Mouse (Mus musculus) heart, embryonic 13.5 days (tissue): ENCODE results near the gene 1700001C02Rik. TPM values are rescaled to one million over a fixed set of nuclear protein-coding genes. Genes with fewer than 3 reads are reported as not detected.

Source experiments
- ATAC-seq: fragments of 200-750 bp; cut with Nextera tagmentation; 2 replicates; pipeline ENCODE4 v1.8.0; 2017; ENCODE audit warnings: moderate TSS enrichment; ENCODE audit not compliant: insufficient number of reproducible peaks, low FRiP score, low TSS enrichment; ENCODE audit errors: extremely low read depth
- H3K27ac ChIP-seq: fragments of 300-500 bp; sonication (generic); replicated peaks from 2 replicates; pipeline ENCODE4 v1.5.1; 2015; ENCODE audit warnings: moderate library complexity, mild to moderate bottlenecking, inconsistent platforms
- H3K27me3 ChIP-seq: fragments of 300-500 bp; sonication (generic); replicated peaks from 2 replicates; pipeline ENCODE4 v1.6.1; 2015; ENCODE audit warnings: mild to moderate bottlenecking, inconsistent platforms
- H3K36me3 ChIP-seq: fragments of 300-500 bp; sonication (generic); 2 replicates; pipeline ENCODE4 v1.6.1; 2015; ENCODE audit warnings: mild to moderate bottlenecking, inconsistent platforms
- H3K4me1 ChIP-seq: fragments of 300-500 bp; sonication (generic); 2 replicates; pipeline ENCODE4 v1.6.1; 2015; ENCODE audit warnings: inconsistent platforms
- H3K4me2 ChIP-seq: fragments of 300-500 bp; sonication (generic); 2 replicates; pipeline ENCODE4 v1.6.1; 2015; ENCODE audit warnings: inconsistent platforms, mild to moderate bottlenecking, moderate library complexity
- H3K4me3 ChIP-seq: fragments of 300-500 bp; sonication (generic); 2 replicates; pipeline ENCODE4 v1.5.1; 2015; ENCODE audit warnings: moderate library complexity, mild to moderate bottlenecking, inconsistent platforms
- H3K9ac ChIP-seq: fragments of 300-500 bp; sonication (generic); 2 replicates; pipeline ENCODE4 v1.6.1; 2015; ENCODE audit warnings: inconsistent platforms, mild to moderate bottlenecking, moderate library complexity
- H3K9me3 ChIP-seq: fragments of 300-500 bp; sonication (generic); 2 replicates; pipeline ENCODE4 v1.6.1; 2016; ENCODE audit warnings: inconsistent platforms
- WGBS: fragments of 180-500 bp; shearing (Covaris S2); methylation state at CpG from one replicate; pipeline ENCODE4 v1.1.7; 2015; ENCODE audit warnings: mixed read lengths; 5-methylcytosine and 5-hydroxymethylcytosine counted together
- polyA plus RNA-seq: library from polyadenylated mRNA; unstranded; fragments of >200 nt; fragmentation: Nextera tagmentation; extraction: Ambion mirVana; gene quantifications from 2 replicates; pipeline ENCODE4 v1.2.1, GENCODE M21; 2015

1700001C02Rik gene
- not detected in 2 replicates for polyA plus RNA-seq

DNA sequence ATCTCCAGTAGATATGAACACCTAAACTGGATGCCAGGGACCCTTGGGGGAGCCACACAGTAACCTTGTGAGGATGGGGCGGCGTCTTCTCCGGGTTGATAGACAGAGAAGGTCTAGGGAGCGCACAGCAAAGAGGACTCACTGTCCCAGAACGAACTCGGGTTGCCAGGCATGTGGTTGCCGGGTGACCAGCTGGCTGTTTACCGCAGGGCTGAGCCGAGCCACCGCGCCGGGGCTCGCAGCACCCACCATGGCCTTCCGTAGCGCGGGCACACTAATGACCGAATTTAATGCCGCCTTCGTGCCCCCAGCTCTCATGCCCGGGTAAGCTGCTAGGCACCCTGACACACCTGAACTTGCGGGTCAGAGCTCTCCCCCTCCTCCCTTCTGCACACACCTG, at the start of gene 1700001C02Rik:
Gene 1700001C02Rik (plus strand): TSS at position 187 of the 400 bp plus-strand sequence.
- WGBS = 19% methylated on average over 21 of the region's 21 CpGs
- H3K36me3 ChIP-seq = no peaks in the 10 kb centered on the region
- peaks cover 67% of the 10 kb centered on the region for H3K27me3 ChIP-seq
- H3K4me1 ChIP-seq = peaks cover 21% of the 10 kb centered on the region
- no peak within 1 kb of the TSS for H3K27ac ChIP-seq
- H3K4me3 ChIP-seq = peak within 1 kb of the TSS; percentile 34
- peak within 1 kb of the TSS; percentile 64 for H3K4me2 ChIP-seq
- peak within 1 kb of the TSS; percentile 34; the same call in 1 of the 2 replicates for H3K9ac ChIP-seq
- H3K9me3 ChIP-seq = no peaks in the 10 kb centered on the region
- no peak for ATAC-seq

DNA sequence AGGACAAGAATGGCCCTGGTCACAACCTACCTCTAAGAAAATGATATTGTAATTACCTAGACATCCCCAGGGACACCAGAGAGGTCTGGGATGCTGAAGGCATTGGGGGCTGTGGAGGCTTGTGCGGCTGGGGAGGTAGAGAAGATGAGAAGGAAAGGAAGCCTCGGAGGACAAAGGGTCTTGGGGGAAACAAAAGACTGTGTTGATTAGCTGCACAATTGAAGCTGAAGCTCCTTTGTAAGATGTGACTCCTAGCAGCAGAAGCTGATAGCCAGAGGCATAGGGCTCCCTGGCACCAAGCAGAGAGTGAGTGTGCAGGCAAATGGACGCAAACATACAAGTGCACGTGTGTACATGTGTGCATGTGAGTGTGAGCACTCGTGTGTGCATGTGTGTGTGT, 49.2 kb upstream of the 1700001C02Rik start:
- H3K4me3 ChIP-seq = no peak overlapping the region
- H3K36me3 ChIP-seq = no peaks in the 10 kb centered on the region
- 70% methylated on average over 5 of the region's 5 CpGs for WGBS
- H3K9ac ChIP-seq = no peak overlapping the region
- no peaks in the 10 kb centered on the region for H3K9me3 ChIP-seq
- no peak overlapping the region for H3K27ac ChIP-seq
- H3K27me3 ChIP-seq = no peaks in the 10 kb centered on the region; the same call in 1 of the 2 replicates
- H3K4me1 ChIP-seq = peaks cover 6% of the 10 kb centered on the region
- H3K4me2 ChIP-seq = no peak overlapping the region
- no peak for ATAC-seq

DNA sequence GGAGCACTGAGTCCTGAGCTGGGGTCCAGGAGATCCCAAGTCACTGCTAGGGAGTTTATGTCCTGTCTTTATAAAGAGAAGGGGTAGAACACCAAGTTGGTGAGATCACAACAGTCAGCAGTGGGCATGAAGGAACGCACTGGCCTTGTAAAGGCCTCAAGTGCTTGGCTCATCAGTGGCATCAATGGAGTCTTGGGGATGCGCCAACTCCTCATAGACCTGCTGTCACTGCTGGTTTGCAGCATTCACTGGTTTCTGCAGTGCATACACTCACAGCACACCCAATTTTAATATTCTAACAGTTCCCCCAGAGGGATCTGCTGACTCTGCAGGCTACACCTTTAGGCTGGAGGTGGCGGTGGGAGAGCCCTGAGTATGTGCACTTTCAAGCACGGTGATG, 42.7 kb upstream of the 1700001C02Rik start:
- Histone ChIP-seq H3K9me3 (no peaks in the 10 kb centered on the region), H3K9ac (no peak overlapping the region), H3K27me3 (no peaks in the 10 kb centered on the region; the same call in 1 of the 2 replicates), H3K4me1 (peaks cover 6% of the 10 kb centered on the region), H3K4me2 (no peak overlapping the region), H3K4me3 (no peak overlapping the region), H3K27ac (no peak overlapping the region), H3K36me3 (no peaks in the 10 kb centered on the region)
- no peak for ATAC-seq
- 78% methylated on average over 4 of the region's 4 CpGs for WGBS

- Histone ChIP-seq H3K4me3 (no peak overlapping the region), H3K27me3 (no peaks in the 10 kb centered on the region; the same call in 1 of the 2 replicates), H3K36me3 (no peaks in the 10 kb centered on the region), H3K9ac (peak overlapping the region; percentile 14; the same call in 1 of the 2 replicates), H3K4me1 (peaks cover 6% of the 10 kb centered on the region), H3K27ac (no peak overlapping the region), H3K4me2 (peak overlapping the region; percentile 19), H3K9me3 (no peaks in the 10 kb centered on the region)
- 20% methylated on average over 8 of the region's 8 CpGs for WGBS
- no peak for ATAC-seq
Observed at GRCm38 (mm10) chr5:30423572-30424244, 42.1 kb upstream of the 1700001C02Rik start.

GRCm38 (mm10) chr5:30427406-30427805, 38.4 kb upstream of the 1700001C02Rik start:
- no peak for ATAC-seq
- H3K4me1 ChIP-seq = peaks cover 6% of the 10 kb centered on the region
- H3K9me3 ChIP-seq = no peaks in the 10 kb centered on the region
- H3K27me3 ChIP-seq = no peaks in the 10 kb centered on the region
- no peaks in the 10 kb centered on the region for H3K36me3 ChIP-seq
- WGBS = 87% methylated on average over 6 of the region's 6 CpGs
- no peak overlapping the region for H3K4me3 ChIP-seq
- H3K27ac ChIP-seq = no peak overlapping the region
- H3K9ac ChIP-seq = no peak overlapping the region
- H3K4me2 ChIP-seq = no peak overlapping the region

DNA sequence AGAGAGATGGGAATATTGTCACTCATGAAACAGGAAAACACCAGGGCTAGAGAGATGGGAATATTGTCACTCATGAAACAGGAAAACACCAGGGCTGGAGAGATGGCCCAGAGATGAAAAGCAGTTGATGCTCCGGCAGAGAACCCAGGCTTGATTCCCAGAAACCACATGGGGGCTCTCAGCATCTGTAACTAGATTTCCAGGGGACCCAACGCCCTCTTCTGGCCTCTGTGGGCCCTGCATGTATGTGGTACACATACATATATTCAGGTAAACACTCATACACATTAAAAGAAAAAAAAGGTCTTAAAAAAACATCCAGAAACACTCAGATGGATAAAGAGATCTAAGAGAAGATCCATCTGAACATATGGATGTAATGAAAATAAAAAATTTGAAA, 26.9 kb upstream of the 1700001C02Rik start:
- Histone ChIP-seq H3K27ac (no peak overlapping the region), H3K27me3 (no peaks in the 10 kb centered on the region; the same call in 1 of the 2 replicates), H3K9me3 (no peaks in the 10 kb centered on the region), H3K36me3 (no peaks in the 10 kb centered on the region), H3K4me1 (peaks cover 3% of the 10 kb centered on the region; the same call in 1 of the 2 replicates), H3K4me2 (no peak overlapping the region), H3K9ac (no peak overlapping the region), H3K4me3 (no peak overlapping the region)
- 46% methylated on average over 2 of the region's 2 CpGs for WGBS
- ATAC-seq = no peak

DNA sequence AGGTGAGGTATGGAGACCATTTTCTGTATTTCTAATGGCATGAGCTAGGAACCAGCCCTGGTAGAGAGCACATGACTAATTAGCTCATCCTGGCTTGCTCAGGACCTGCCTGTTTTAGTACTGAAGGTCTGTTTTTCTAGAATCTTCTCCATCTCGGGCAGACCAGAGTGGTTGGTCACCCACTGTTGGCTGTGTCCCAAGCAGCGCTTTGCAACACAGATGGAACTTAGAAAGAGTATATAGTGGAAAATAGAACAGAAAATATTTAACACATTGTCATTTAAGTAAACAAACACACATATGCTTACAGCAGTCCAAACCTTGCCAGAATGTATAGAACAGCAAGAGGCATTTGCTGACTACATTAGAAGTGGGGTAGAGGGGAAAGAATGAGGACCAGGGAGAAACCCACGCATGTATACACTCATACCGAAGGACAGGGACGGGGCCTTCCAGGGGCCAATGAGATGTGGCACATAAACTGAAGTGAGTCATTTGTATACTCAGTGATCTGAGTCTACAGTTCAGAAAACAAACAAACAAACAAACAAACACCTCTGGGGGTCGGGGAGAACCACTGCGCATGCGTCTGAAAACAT, 25.4 kb upstream of the 1700001C02Rik start:
- Histone ChIP-seq H3K27ac (no peak overlapping the region), H3K4me1 (no peaks in the 10 kb centered on the region), H3K4me2 (no peak overlapping the region), H3K9me3 (no peaks in the 10 kb centered on the region), H3K9ac (no peak overlapping the region), H3K36me3 (no peaks in the 10 kb centered on the region), H3K4me3 (no peak overlapping the region), H3K27me3 (peaks cover 3% of the 10 kb centered on the region; the same call in 1 of the 2 replicates)
- no peak for ATAC-seq
- WGBS = 80% methylated on average over 8 of the region's 8 CpGs

DNA sequence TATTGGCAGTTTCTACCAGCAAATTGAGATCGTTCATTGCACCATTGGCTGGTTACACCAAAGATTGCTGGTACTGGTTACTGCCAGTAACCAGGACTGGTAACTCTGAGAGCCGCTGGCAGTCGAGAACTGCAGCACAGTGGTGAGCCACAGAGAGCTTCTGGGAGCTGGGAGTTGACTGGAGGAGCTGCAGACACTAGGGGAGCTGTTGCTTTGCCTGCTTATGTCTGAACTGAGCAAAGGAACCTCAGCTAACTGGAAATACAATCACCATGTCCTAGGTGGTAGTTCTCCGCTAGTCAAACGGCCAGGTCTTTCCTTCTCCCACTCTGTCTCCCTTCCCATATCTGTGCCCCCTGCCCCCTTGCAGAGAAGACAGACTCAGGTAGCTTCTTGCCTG, 23.7 kb upstream of the 1700001C02Rik start:
- Histone ChIP-seq H3K4me1 (no peaks in the 10 kb centered on the region), H3K9ac (no peak overlapping the region), H3K27ac (no peak overlapping the region), H3K4me2 (no peak overlapping the region), H3K4me3 (no peak overlapping the region), H3K9me3 (no peaks in the 10 kb centered on the region), H3K27me3 (peaks cover 3% of the 10 kb centered on the region; the same call in 1 of the 2 replicates), H3K36me3 (no peaks in the 10 kb centered on the region)
- ATAC-seq = no peak; the same call in 1 of the 2 replicates
- 68% methylated on average over 5 of the region's 5 CpGs for WGBS

GRCm38 (mm10) chr5:30444327-30444895, 21.4 kb upstream of the 1700001C02Rik start:
- Histone ChIP-seq H3K4me1 (no peaks in the 10 kb centered on the region), H3K36me3 (no peaks in the 10 kb centered on the region), H3K9me3 (no peaks in the 10 kb centered on the region), H3K27ac (no peak overlapping the region), H3K27me3 (peaks cover 3% of the 10 kb centered on the region; the same call in 1 of the 2 replicates), H3K4me3 (no peak overlapping the region), H3K9ac (no peak overlapping the region), H3K4me2 (no peak overlapping the region)
- WGBS = 81% methylated on average over 13 of the region's 13 CpGs
- ATAC-seq = no peak

- Histone ChIP-seq H3K27me3 (peaks cover 42% of the 10 kb centered on the region), H3K27ac (no peak overlapping the region), H3K9me3 (no peaks in the 10 kb centered on the region), H3K36me3 (no peaks in the 10 kb centered on the region), H3K4me2 (no peak overlapping the region), H3K4me1 (peaks cover 2% of the 10 kb centered on the region; the same call in 1 of the 2 replicates), H3K9ac (no peak overlapping the region), H3K4me3 (no peak overlapping the region)
- ATAC-seq = no peak
- 41% methylated on average over 6 of the region's 6 CpGs for WGBS
Observed at GRCm38 (mm10) chr5:30456056-30456455, 9.8 kb upstream of the 1700001C02Rik start.

DNA sequence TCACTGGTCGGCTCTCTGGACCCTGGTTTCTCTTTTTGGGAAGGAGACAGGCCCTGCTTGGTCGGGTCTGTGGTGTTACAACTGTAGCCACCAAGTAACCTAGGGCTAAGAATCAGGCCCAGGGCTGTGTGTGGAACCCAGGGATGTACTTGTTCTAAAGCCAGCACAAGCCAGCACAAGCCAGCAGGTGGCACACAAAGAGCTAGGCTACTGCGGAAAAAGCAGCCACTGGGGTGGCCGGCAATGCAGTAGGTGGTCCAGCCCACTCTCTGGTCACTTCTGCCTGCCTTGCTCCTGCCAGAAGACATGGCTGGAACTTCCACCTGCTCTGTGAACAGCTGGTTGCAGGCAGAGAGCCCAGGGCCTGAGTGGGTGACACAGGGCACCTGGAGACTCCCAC, 5.7 kb upstream of the 1700001C02Rik start:
- WGBS = 33% methylated on average over 4 of the region's 4 CpGs
- Histone ChIP-seq H3K4me2 (no peak overlapping the region), H3K27me3 (peaks cover 79% of the 10 kb centered on the region), H3K9ac (no peak overlapping the region), H3K27ac (no peak overlapping the region), H3K9me3 (no peaks in the 10 kb centered on the region), H3K36me3 (no peaks in the 10 kb centered on the region), H3K4me1 (peaks cover 12% of the 10 kb centered on the region), H3K4me3 (no peak overlapping the region)
- no peak for ATAC-seq
